Mouse (Mus musculus): ENCODE data around the gene Eloa.

DNA sequence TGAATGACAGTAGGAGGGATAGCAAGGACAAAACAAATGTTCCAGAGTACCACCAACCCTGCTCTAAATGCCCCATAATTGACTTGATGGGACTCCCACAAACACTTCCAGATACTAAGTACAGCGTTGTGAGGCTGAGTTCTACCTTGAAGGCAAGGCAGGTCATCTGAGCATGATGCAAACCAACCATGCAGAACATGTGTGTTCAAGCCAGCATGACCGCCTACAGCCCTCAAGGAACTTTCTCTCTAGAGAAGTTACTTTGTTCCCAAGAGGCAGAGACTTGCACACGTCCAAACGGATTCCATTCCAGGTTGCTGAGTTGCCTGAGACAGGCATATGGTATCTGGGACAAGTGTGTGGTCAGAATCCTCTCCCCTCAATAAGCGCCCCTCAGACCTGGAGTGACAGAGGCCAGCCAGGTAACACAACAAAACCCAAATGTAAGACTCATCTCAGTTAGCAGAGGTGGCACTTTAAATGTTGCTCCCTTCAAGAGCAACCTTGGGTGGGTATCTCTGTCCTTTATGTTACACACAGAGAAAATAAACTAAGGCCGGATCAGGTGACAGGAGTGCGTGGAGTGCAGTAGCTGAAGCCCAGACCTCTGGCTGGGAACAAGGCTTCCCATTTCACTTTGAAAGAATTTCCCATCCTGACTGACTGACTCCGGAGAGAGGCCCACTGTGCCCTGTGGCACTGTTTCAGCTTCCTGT, 6.0 kb upstream of the Eloa start:
- no peak for TF ChIP-seq CTCF (IDR thresholded peaks at IDR 0.05; ENCODE audit: low read depth)
- no peak for TF ChIP-seq EP300 (IDR thresholded peaks at IDR 0.05; ENCODE audit: low read depth)
